Mouse (Mus musculus) G1E (cell line): ENCODE measurements around the gene Cubn. TPM values are rescaled to one million over a fixed set of nuclear protein-coding genes. Genes with fewer than 3 reads are reported as not detected.

ENCODE experiments used
- ATAC-seq: 2 replicates; pipeline ENCODE4 v1.8.0; 2016; ENCODE audit warnings: mild to moderate bottlenecking; ENCODE audit not compliant: insufficient number of reproducible peaks, poor library complexity, low FRiP score, severe bottlenecking; ENCODE audit errors: extremely low read depth
- DNase-seq: peaks from one replicate; pipeline ENCODE4 v3.0.0; 2012; ENCODE audit warnings: low spot score
- H3K27me3 ChIP-seq: 2 replicates; pipeline ENCODE4 v1.6.1; 2012; ENCODE audit warnings: mild to moderate bottlenecking, low read length, inconsistent platforms; ENCODE audit not compliant: insufficient read depth
- H3K36me3 ChIP-seq: replicated peaks from 2 replicates; pipeline ENCODE3; 2012; ENCODE audit warnings: mild to moderate bottlenecking, inconsistent platforms
- H3K4me1 ChIP-seq: 2 replicates; pipeline ENCODE4 v1.6.1; 2012; ENCODE audit warnings: low read depth, low read length, inconsistent platforms, mixed read lengths; ENCODE audit not compliant: insufficient read depth
- H3K4me3 ChIP-seq: 2 replicates; pipeline ENCODE4 v1.5.1; 2012; ENCODE audit warnings: low read depth, mild to moderate bottlenecking, inconsistent platforms, low read length, moderate library complexity, mixed read lengths
- H3K9me3 ChIP-seq: replicated peaks from 2 replicates; pipeline ENCODE4 v1.6.1; 2012; ENCODE audit warnings: inconsistent platforms
- CTCF ChIP-seq: IDR thresholded peaks from 2 replicates; pipeline ENCODE4 v1.5.1; 2012; ENCODE audit warnings: low read depth, low read length, inconsistent platforms, mixed read lengths
- GATA1 ChIP-seq: IDR thresholded peaks from 2 replicates; pipeline ENCODE4 v1.6.1; 2012; ENCODE audit warnings: borderline replicate concordance, low read length, inconsistent platforms, mixed read lengths
- GATA2 ChIP-seq: IDR thresholded peaks from 2 replicates; pipeline ENCODE4 v1.6.1; 2012; ENCODE audit warnings: low read depth, low read length, inconsistent platforms, borderline replicate concordance
- POLR2AphosphoS5 ChIP-seq: IDR thresholded peaks from 2 replicates; pipeline ENCODE4 v1.6.1; 2012; ENCODE audit warnings: low read depth, low read length, inconsistent platforms; ENCODE audit not compliant: insufficient replicate concordance
- TAL1 ChIP-seq: conservative IDR thresholded peaks from 2 replicates; pipeline ENCODE4 v1.6.1; 2012; ENCODE audit warnings: low read depth, low read length, inconsistent platforms, mixed read lengths
- polyA plus RNA-seq: library from polyadenylated mRNA; stranded (reverse); fragments of >175 nt; gene quantifications from 2 replicates; pipeline ENCODE4 v1.2.3, GENCODE M21; 2012
- total RNA-seq, 2 experiments: library from RNA; stranded (forward) in 1 of 2; stranded (reverse) in 1 of 2; fragments of 200-1000 nt in 1 of 2; fragments of >200 nt in 1 of 2; fragmentation: Nextera tagmentation in 1 of 2; gene quantifications; 2 replicates each; pipeline ENCODE4 v1.2.3; 2014 to 2017

The Cubn gene
- total and polyA plus RNA-seq, 3 experiments: 0.16 TPM; not detected in 2

GRCm38 (mm10) chr2:13445156-13445555, 46.5 kb downstream of the Cubn start:
- Histone ChIP-seq H3K9me3 (no peaks in the 10 kb centered on the region), H3K4me1 (no peaks in the 10 kb centered on the region), H3K27me3 (peaks cover 4% of the 10 kb centered on the region), H3K36me3 (no peaks in the 10 kb centered on the region), H3K4me3 (no peak overlapping the region)
- ATAC-seq: no peak
- no peak for TF ChIP-seq TAL1
- no peak for TF ChIP-seq GATA1
- no peak for TF ChIP-seq GATA2
- no peak for TF ChIP-seq POLR2AphosphoS5
- TF ChIP-seq CTCF: no peak
- no peak for DNase-seq

- Histone ChIP-seq H3K9me3 (no peaks in the 10 kb centered on the region), H3K4me3 (no peak overlapping the region), H3K27me3 (peaks cover 4% of the 10 kb centered on the region; the same call in 1 of the 2 replicates), H3K36me3 (no peaks in the 10 kb centered on the region), H3K4me1 (peaks cover 7% of the 10 kb centered on the region; the same call in 1 of the 2 replicates)
- TF ChIP-seq TAL1: no peak
- no peak for TF ChIP-seq GATA2
- no peak for TF ChIP-seq GATA1
- TF ChIP-seq CTCF: no peak
- no peak for TF ChIP-seq POLR2AphosphoS5
- ATAC-seq (no peak), DNase-seq (no peak)
Observed at GRCm38 (mm10) chr2:13438983-13439382, 52.6 kb downstream of the Cubn start.

DNA sequence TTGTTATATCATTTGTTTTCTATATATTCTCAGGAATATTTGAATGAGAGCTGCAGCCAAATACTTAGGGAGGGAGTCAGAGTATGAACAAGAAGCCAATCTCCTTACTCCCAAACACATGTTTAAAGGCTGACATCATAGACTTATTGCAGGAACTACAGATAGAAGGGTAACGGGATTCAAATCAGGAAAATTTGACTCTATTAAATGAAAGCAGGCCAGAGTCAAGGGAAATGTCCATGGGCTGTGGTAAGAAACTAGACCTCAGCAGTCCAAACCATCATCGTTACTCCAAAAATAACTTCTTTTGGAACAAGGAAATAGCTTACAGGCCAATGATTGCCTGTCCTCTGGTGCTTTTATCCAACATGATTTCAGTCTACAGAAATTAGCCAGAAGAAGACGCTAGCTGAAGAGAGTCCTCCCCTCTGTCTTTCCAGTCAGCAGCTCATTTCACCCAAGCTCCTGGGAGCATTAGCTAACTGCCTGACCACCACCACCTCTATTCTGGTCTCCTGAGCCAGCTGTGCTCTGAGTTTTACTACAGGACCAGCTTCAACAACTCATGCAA, 53.3 kb downstream of the Cubn start:
- no peak overlapping the region for H3K4me3 ChIP-seq
- DNase-seq: no peak
- H3K9me3 ChIP-seq: no peaks in the 10 kb centered on the region
- H3K27me3 ChIP-seq: peaks cover 4% of the 10 kb centered on the region; the same call in 1 of the 2 replicates
- TF ChIP-seq GATA2: no peak
- no peak for TF ChIP-seq GATA1
- no peak for TF ChIP-seq TAL1
- TF ChIP-seq POLR2AphosphoS5: no peak
- no peak for TF ChIP-seq CTCF
- H3K4me1 ChIP-seq: peaks cover 7% of the 10 kb centered on the region; the same call in 1 of the 2 replicates
- H3K36me3 ChIP-seq: no peaks in the 10 kb centered on the region
- ATAC-seq: no peak

DNA sequence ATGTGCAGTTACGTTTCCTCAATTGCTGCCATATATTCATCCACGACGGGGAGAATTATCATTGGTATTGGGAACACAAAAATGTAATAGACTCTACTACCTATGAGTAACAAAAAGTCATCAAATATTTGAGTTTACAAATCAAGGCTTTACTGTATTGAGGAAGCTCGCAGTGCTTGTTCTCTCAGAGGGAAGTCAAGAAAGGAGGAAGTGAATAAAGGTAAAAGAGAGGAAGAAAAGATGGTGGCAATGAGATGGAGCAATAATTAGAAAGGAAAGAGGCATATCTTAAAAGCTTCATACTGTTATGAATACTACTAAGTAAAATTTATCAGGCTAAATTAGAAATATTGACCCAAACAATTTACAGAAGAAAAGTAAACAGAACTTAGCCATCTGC, 59.6 kb downstream of the Cubn start:
- Histone ChIP-seq H3K27me3 (peaks cover 2% of the 10 kb centered on the region; the same call in 1 of the 2 replicates), H3K4me3 (no peak overlapping the region), H3K9me3 (no peaks in the 10 kb centered on the region), H3K4me1 (no peaks in the 10 kb centered on the region), H3K36me3 (no peaks in the 10 kb centered on the region)
- TF ChIP-seq GATA1 (no peak), CTCF (no peak), POLR2AphosphoS5 (no peak), GATA2 (no peak), TAL1 (no peak)
- ATAC-seq (no peak), DNase-seq (no peak)

DNA sequence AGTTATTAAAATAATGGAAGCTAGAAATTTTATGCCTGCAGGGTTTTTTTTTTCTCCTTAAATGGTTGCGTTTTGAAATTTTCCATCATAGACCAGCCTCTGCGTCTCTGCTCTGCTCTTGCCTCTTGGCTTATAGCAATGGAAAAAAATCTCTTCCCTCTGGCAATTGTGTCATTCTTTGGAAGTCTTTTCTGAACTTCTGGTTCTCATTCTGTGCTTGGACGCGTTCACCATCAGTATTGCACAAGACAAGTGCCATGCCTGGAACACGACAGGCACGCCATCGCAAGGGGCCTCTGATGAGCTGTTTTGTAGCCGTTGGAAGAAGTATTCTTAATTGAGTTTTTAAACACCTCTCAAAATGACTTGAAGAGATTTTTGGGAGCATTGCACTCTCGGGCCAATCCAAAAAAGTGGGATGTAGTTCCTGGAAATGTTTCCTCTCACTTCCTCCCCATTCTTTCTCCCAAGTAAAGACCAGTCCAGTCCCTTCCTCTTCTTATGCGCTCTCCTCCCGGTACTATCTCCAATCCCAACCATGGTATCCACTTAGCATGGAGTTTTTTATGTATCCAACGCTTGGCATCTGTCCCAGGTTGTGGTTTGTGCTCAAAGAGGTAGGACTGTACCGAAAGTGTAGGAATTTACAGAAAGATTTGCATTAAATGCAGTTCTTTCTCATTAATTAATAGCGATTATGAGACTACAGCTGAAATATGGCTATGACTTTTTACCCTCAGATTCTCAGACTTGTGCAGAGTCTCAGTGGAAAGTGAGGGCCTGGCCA, 69.4 kb downstream of the Cubn start:
- ATAC-seq: no peak
- H3K4me1 ChIP-seq: peaks cover 2% of the 10 kb centered on the region; the same call in 1 of the 2 replicates

GRCm38 (mm10) chr2:13416765-13417524, 74.7 kb downstream of the Cubn start:
- H3K4me1 ChIP-seq: peaks cover 35% of the 10 kb centered on the region
- no peaks in the 10 kb centered on the region for H3K9me3 ChIP-seq
- no peak for DNase-seq
- no peaks in the 10 kb centered on the region for H3K36me3 ChIP-seq
- no peaks in the 10 kb centered on the region for H3K27me3 ChIP-seq
- H3K4me3 ChIP-seq: no peak overlapping the region
- ATAC-seq: no peak
- TF ChIP-seq POLR2AphosphoS5 (no peak), GATA1 (no peak), TAL1 (no peak), CTCF (no peak), GATA2 (no peak)

More for the DNA sequence above, 69.4 kb downstream of the Cubn start:
- Histone ChIP-seq H3K36me3 (no peaks in the 10 kb centered on the region), H3K27me3 (no peaks in the 10 kb centered on the region), H3K9me3 (no peaks in the 10 kb centered on the region), H3K4me3 (no peak overlapping the region)
- TF ChIP-seq CTCF (no peak), GATA1 (no peak), TAL1 (no peak), POLR2AphosphoS5 (no peak), GATA2 (no peak)
- no peak for DNase-seq
